Mouse (Mus musculus) cerebellum, adult (tissue): ENCODE measurements around the gene Eri3.

Experiments used
- ATAC-seq: cut with Nextera tagmentation; 2 replicates; pipeline ENCODE4 v1.9.2; 2017; ENCODE audit warnings: mild to moderate bottlenecking, moderate library complexity, mixed read lengths; ENCODE audit not compliant: insufficient number of reproducible peaks, low FRiP score, low TSS enrichment

Eri3 gene

GRCm38 (mm10) chr4:117616600-117616999 lies 66.4 kb downstream of the Eri3 start:
- no peak for ATAC-seq

- ATAC-seq: no peak
These were observed 72.1 kb downstream of the Eri3 start for GRCm38 (mm10) chr4:117622270-117622669.

GRCm38 (mm10) chr4:117623025-117623424 lies 72.9 kb downstream of the Eri3 start:
- ATAC-seq: no peak

- ATAC-seq: no peak
These were observed 74.5 kb downstream of the Eri3 start for GRCm38 (mm10) chr4:117624660-117625059.

GRCm38 (mm10) chr4:117628464-117628863 lies 78.3 kb downstream of the Eri3 start:
- ATAC-seq: no peak

GRCm38 (mm10) chr4:117630053-117630670 lies 80.0 kb downstream of the Eri3 start:
- no peak for ATAC-seq

GRCm38 (mm10) chr4:117633527-117633926 lies 83.4 kb downstream of the Eri3 start:
- no peak for ATAC-seq

- no peak for ATAC-seq
These were observed 84.5 kb downstream of the Eri3 start for GRCm38 (mm10) chr4:117634642-117635041.

GRCm38 (mm10) chr4:117636152-117636551 lies 86.0 kb downstream of the Eri3 start:
- no peak for ATAC-seq

- no peak for ATAC-seq
These were observed 86.9 kb downstream of the Eri3 start for GRCm38 (mm10) chr4:117636891-117637613.

- no peak for ATAC-seq
These were observed 90.9 kb downstream of the Eri3 start for GRCm38 (mm10) chr4:117640925-117641703.

- ATAC-seq: no peak
These were observed 91.6 kb downstream of the Eri3 start for GRCm38 (mm10) chr4:117641804-117642203.

- peak; percentile 90 for ATAC-seq
These were observed 94.9 kb downstream of the Eri3 start for GRCm38 (mm10) chr4:117645031-117645435.

GRCm38 (mm10) chr4:117645859-117646258 lies 95.7 kb downstream of the Eri3 start:
- ATAC-seq: no peak

- ATAC-seq: no peak
These were observed 96.3 kb downstream of the Eri3 start for GRCm38 (mm10) chr4:117646496-117646895.

GRCm38 (mm10) chr4:117646926-117647755 lies 97.0 kb downstream of the Eri3 start:
- ATAC-seq: no peak

GRCm38 (mm10) chr4:117651626-117652101 lies 101.5 kb downstream of the Eri3 start:
- 0 out of 2 replicates have a peak, but pooled peaks have one; percentile 7 for ATAC-seq

- ATAC-seq: no peak
These were observed 102.6 kb downstream of the Eri3 start for GRCm38 (mm10) chr4:117652727-117653126.

- no peak for ATAC-seq
These were observed 104.0 kb downstream of the Eri3 start for GRCm38 (mm10) chr4:117654016-117654702.
